Mouse (Mus musculus): ENCODE measurements around the gene Vac14. TPM values are rescaled to one million over a fixed set of nuclear protein-coding genes. Genes with fewer than 3 reads are reported as not detected.

Gene Vac14
- polyA plus RNA-seq, 1 experiment from 2014 or later = 30.5 TPM

DNA sequence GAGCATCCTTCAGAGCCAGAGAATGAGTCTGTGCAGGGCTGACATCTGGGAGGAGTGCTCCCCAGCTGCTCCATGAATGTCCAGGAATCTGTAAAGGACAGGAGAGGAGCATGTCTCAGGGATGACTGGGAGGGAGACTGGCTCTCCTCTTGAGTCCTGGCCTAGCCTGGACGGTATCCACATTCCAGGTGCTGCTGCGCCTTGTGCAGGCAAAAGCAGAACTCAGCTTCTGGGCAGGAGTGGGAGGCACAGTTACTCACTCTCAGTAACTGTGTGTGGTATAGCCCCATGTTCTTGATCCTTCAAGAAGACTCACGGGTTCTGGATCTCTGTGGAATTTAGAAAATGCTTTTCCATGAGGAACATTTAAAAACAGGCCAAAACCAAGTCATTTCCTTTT is 11.7 kb downstream of the Vac14 start:
- WGBS (ENCODE audit: insufficient replicate concordance) = 87% methylated on average over 3 of the region's 3 CpGs
- no peak for ATAC-seq
- H3K4me1 ChIP-seq = peaks cover 13% of the 10 kb centered on the region; the same call in 1 of the 2 replicates

GRCm38 (mm10) chr8:110630571-110631071 is 12.2 kb downstream of the Vac14 start:
- H3K9ac ChIP-seq = no peak overlapping the region
- 74% methylated on average over 8 of the region's 8 CpGs for WGBS (ENCODE audit: insufficient replicate concordance)
- H3K27ac ChIP-seq = peak overlapping the region; percentile 45; the same call in 1 of the 2 replicates
- no peak overlapping the region for H3K4me2 ChIP-seq
- no peak for ATAC-seq
- no peaks in the 10 kb centered on the region for H3K27me3 ChIP-seq (replicated peaks)
- H3K9me3 ChIP-seq (replicated peaks) = no peaks in the 10 kb centered on the region
- no peak overlapping the region for H3K4me3 ChIP-seq
- H3K4me1 ChIP-seq = peaks cover 13% of the 10 kb centered on the region; the same call in 1 of the 2 replicates
- peaks cover 50% of the 10 kb centered on the region for H3K36me3 ChIP-seq

More for the DNA sequence above, 11.7 kb downstream of the Vac14 start:
- Histone ChIP-seq H3K9ac (no peak overlapping the region), H3K9me3 (replicated peaks) (no peaks in the 10 kb centered on the region), H3K4me2 (no peak overlapping the region), H3K4me3 (no peak overlapping the region), H3K27ac (no peak overlapping the region), H3K36me3 (peaks cover 45% of the 10 kb centered on the region), H3K27me3 (replicated peaks) (no peaks in the 10 kb centered on the region)

DNA sequence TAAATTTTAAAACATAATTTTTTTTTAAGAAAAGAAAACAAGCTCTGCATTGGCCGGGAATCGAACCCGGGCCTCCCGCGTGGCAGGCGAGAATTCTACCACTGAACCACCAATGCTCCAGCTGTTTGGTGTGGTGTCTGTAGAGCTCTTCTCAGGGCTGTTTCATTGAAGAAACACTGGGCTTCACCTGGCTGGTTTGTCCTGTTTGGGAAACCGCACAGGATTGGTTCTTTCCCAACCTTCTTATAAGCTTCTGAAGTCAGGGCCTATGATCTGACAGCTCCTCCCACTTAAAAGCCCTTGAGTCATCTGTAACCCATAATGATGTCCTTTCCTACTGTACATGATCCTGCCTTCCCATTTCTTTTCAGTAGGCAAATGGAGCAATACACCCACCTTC is 12.8 kb downstream of the Vac14 start:
- H3K9ac ChIP-seq = 0 out of 2 replicates have a peak overlapping the region, but pooled peaks have one; percentile 7
- 89% methylated on average over 7 of the region's 7 CpGs for WGBS (ENCODE audit: insufficient replicate concordance)
- H3K27me3 ChIP-seq (replicated peaks) = no peaks in the 10 kb centered on the region
- no peak overlapping the region for H3K4me2 ChIP-seq
- ATAC-seq = no peak
- H3K27ac ChIP-seq = no peak overlapping the region
- H3K36me3 ChIP-seq = peaks cover 56% of the 10 kb centered on the region
- H3K9me3 ChIP-seq (replicated peaks) = no peaks in the 10 kb centered on the region
- H3K4me3 ChIP-seq = no peak overlapping the region
- peaks cover 13% of the 10 kb centered on the region; the same call in 1 of the 2 replicates for H3K4me1 ChIP-seq

DNA sequence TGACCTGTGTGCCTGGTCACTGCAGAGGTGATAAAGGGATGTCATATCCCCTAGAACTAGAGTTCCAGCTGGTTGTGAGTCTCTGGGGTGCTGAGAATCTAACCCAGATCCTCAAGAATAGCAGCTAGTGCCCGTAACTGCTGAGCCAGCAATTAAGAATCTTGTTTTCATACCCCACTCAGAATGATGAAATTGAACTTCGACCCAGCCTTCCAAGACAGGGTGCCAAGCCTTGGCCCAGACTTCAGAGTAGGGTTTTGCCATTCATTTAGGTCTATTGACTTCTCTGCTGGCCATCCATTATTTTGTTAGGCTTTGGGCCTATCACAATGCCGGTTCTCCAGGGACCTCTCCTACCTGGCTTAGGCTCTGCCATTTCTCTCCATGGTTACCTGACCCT is 15.4 kb downstream of the Vac14 start:
- ATAC-seq = no peak
- H3K27ac ChIP-seq = no peak overlapping the region
- peaks cover 3% of the 10 kb centered on the region; the same call in 1 of the 2 replicates for H3K4me1 ChIP-seq
- H3K9ac ChIP-seq = no peak overlapping the region
- H3K36me3 ChIP-seq = peaks cover 82% of the 10 kb centered on the region
- H3K9me3 ChIP-seq (replicated peaks) = no peaks in the 10 kb centered on the region
- WGBS (ENCODE audit: insufficient replicate concordance) = 82% methylated on average over 3 of the region's 3 CpGs
- no peak overlapping the region for H3K4me3 ChIP-seq
- no peaks in the 10 kb centered on the region for H3K27me3 ChIP-seq (replicated peaks)
- H3K4me2 ChIP-seq = no peak overlapping the region

DNA sequence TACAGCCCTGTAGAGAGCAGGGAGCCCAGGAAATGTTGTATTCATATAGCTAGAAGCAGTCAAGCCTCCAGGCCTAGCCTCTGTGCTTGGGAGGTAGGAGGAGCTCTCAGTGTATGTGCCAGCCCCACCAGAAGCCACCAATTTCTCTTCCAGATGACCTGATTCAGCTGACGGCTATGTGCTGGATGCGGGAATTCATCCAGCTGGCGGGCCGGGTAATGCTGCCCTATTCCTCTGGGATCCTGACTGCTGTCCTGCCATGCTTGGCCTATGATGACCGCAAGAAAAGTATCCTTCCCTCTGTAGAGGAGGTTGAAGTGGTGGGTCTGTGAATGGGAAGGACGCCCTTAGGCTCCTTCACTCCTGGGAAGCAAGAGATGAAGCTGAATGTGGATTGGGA is 17.8 kb downstream of the Vac14 start:
- Histone ChIP-seq H3K4me2 (no peak overlapping the region), H3K4me1 (no peaks in the 10 kb centered on the region), H3K4me3 (no peak overlapping the region), H3K9me3 (replicated peaks) (no peaks in the 10 kb centered on the region), H3K27ac (no peak overlapping the region), H3K36me3 (peaks cover 93% of the 10 kb centered on the region), H3K9ac (no peak overlapping the region), H3K27me3 (replicated peaks) (no peaks in the 10 kb centered on the region)
- 85% methylated on average over 6 of the region's 6 CpGs for WGBS (ENCODE audit: insufficient replicate concordance)
- ATAC-seq = no peak

DNA sequence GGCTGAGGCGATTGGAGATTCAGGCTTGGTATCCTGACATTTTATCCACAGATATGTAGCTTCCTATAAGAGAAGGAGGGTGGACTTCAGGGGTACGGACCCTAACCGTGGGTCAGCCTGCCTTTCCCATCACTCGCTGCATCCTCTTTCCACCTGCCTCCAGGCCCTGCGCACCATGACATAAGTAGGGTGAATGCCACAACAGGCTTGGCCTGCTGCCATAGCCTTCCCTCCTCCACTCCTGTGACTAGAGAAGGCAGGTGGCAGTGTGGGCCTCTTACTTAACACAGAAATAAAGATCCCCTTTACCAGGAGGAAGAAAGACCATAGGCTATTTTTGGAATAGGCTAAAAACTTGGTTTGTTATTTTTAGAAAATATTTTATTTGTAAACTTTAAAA is 23.9 kb downstream of the Vac14 start:
- 85% methylated on average over 5 of the region's 5 CpGs for WGBS (ENCODE audit: insufficient replicate concordance)
- H3K36me3 ChIP-seq = peaks cover 71% of the 10 kb centered on the region
- ATAC-seq = no peak

DNA sequence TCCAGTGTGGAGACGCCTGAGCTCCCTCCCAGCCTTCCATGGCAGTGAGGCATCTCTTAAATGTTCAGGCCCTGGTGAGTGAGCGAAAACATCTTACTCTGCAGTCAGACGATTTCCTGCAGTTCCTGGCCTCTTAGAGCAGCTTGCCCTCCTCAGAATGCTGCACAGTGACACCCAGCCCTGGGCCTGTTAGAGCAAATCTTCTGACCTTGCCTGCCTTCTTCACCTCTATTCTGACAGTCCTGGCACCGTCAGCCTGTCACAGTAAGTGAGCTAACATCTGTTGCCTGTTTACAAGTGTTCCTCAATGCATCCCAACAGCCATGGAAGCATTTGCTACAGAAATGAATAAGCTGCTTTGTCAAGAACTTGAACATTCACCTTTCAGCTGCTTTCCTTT is 24.8 kb downstream of the Vac14 start:
- Histone ChIP-seq H3K27ac (no peak overlapping the region), H3K9me3 (replicated peaks) (no peaks in the 10 kb centered on the region), H3K4me3 (no peak overlapping the region), H3K27me3 (replicated peaks) (no peaks in the 10 kb centered on the region), H3K36me3 (peaks cover 62% of the 10 kb centered on the region), H3K4me1 (no peaks in the 10 kb centered on the region), H3K4me2 (no peak overlapping the region), H3K9ac (no peak overlapping the region)
- 75% methylated on average over 4 of the region's 4 CpGs for WGBS (ENCODE audit: insufficient replicate concordance)
- no peak for ATAC-seq

More for the DNA sequence above, 23.9 kb downstream of the Vac14 start:
- H3K27me3 ChIP-seq (replicated peaks) = no peaks in the 10 kb centered on the region
- H3K9me3 ChIP-seq (replicated peaks) = no peaks in the 10 kb centered on the region
- no peak overlapping the region for H3K4me2 ChIP-seq
- no peak overlapping the region for H3K9ac ChIP-seq
- no peak overlapping the region for H3K4me3 ChIP-seq
- H3K4me1 ChIP-seq = no peaks in the 10 kb centered on the region
- H3K27ac ChIP-seq = no peak overlapping the region

- 75% methylated on average over 4 of the region's 4 CpGs for WGBS (ENCODE audit: insufficient replicate concordance)
- Histone ChIP-seq H3K27ac (no peak overlapping the region), H3K36me3 (peaks cover 59% of the 10 kb centered on the region), H3K4me1 (no peaks in the 10 kb centered on the region), H3K4me3 (no peak overlapping the region), H3K9me3 (replicated peaks) (no peaks in the 10 kb centered on the region), H3K27me3 (replicated peaks) (no peaks in the 10 kb centered on the region), H3K9ac (no peak overlapping the region), H3K4me2 (no peak overlapping the region)
- no peak for ATAC-seq
Measured at GRCm38 (mm10) chr8:110644422-110644821, 26.0 kb downstream of the Vac14 start.

- 87% methylated on average over 2 of the region's 2 CpGs for WGBS (ENCODE audit: insufficient replicate concordance)
- Histone ChIP-seq H3K27me3 (replicated peaks) (no peaks in the 10 kb centered on the region), H3K9me3 (replicated peaks) (no peaks in the 10 kb centered on the region), H3K27ac (no peak overlapping the region), H3K4me3 (no peak overlapping the region), H3K9ac (no peak overlapping the region), H3K36me3 (peaks cover 59% of the 10 kb centered on the region), H3K4me1 (no peaks in the 10 kb centered on the region), H3K4me2 (no peak overlapping the region)
- ATAC-seq = no peak
Measured at GRCm38 (mm10) chr8:110644901-110645300, 26.5 kb downstream of the Vac14 start.

DNA sequence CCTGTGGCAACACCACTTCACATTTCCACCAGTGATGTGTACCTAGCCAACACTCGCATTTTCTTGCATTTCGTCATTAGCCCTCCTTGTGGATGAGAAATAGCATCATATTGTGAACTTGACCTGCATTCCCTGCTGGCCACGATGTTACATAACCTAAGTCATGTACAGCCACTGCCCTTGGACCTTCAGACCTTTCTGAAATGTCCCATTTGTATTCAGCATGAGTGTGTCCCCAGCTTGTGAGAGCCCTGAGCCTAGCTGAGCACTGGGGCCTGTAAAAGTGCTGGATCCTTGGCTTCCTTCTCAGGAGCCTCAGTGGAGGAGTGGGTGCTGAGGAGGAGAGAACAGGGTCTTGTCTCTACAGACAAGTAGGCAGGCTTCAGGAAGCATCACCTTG is 27.0 kb downstream of the Vac14 start:
- Histone ChIP-seq H3K4me3 (no peak overlapping the region), H3K9me3 (replicated peaks) (no peaks in the 10 kb centered on the region), H3K9ac (no peak overlapping the region), H3K4me1 (no peaks in the 10 kb centered on the region), H3K27me3 (replicated peaks) (no peaks in the 10 kb centered on the region), H3K36me3 (peaks cover 58% of the 10 kb centered on the region), H3K4me2 (no peak overlapping the region), H3K27ac (no peak overlapping the region)
- ATAC-seq = no peak
- WGBS (ENCODE audit: insufficient replicate concordance) = 81% methylated on average over 3 of the region's 3 CpGs

DNA sequence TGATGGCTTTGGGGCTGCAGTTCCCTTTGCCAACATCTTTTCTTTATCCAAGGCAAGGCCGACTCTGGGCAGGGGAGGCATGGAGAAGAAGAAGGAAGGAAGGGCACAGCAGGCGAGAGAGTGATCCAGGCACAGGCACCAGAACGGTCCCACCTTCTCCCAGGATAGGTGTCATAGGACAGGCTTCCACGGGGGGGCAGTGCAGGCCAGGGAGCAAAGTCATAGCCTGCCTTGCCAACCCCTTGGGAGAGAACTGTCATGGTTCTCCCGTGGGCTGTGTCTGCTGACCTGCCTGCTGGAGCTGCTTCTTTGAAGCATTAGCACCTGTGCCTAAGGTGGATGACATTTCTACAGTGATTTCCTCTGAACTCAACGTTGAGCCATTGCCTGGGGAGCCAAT is 27.7 kb downstream of the Vac14 start:
- WGBS (ENCODE audit: insufficient replicate concordance) = 36% methylated on average over 6 of the region's 6 CpGs
- Histone ChIP-seq H3K9ac (no peak overlapping the region), H3K27ac (no peak overlapping the region), H3K4me1 (no peaks in the 10 kb centered on the region), H3K36me3 (peaks cover 62% of the 10 kb centered on the region), H3K4me3 (no peak overlapping the region), H3K4me2 (no peak overlapping the region), H3K9me3 (replicated peaks) (no peaks in the 10 kb centered on the region), H3K27me3 (replicated peaks) (no peaks in the 10 kb centered on the region)
- ATAC-seq = no peak

DNA sequence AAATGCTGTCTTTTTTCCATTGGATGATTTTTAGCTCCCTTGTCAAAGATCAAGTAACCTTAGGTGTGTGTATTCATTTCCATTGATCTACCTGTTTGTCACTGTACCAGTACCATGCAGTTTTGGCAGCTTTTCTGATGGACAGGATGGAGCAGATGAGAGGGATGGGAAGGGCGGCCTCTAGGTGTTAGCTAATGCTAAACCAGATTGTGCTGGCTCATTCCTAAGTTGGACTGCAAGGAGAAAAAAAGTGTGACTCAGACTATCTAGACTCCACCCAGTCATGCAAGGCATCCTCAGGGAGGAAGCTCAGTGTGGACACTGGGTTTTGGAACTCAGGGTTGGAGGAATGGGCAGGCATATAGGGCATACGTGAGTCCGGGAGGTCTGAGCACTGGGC is 30.2 kb downstream of the Vac14 start:
- peaks cover 62% of the 10 kb centered on the region for H3K36me3 ChIP-seq
- ATAC-seq = no peak
- H3K4me1 ChIP-seq = no peaks in the 10 kb centered on the region
- no peak overlapping the region for H3K27ac ChIP-seq
- no peak overlapping the region for H3K4me3 ChIP-seq
- H3K9me3 ChIP-seq (replicated peaks) = no peaks in the 10 kb centered on the region
- 84% methylated on average over 3 of the region's 3 CpGs for WGBS (ENCODE audit: insufficient replicate concordance)
- no peak overlapping the region for H3K9ac ChIP-seq
- no peaks in the 10 kb centered on the region for H3K27me3 ChIP-seq (replicated peaks)
- no peak overlapping the region for H3K4me2 ChIP-seq

GRCm38 (mm10) chr8:110649286-110649685 is 30.9 kb downstream of the Vac14 start:
- ATAC-seq = no peak

More at GRCm38 (mm10) chr8:110649286-110649685, 30.9 kb downstream of the Vac14 start:
- Histone ChIP-seq H3K27me3 (replicated peaks) (no peaks in the 10 kb centered on the region), H3K4me1 (no peaks in the 10 kb centered on the region), H3K4me3 (no peak overlapping the region), H3K9me3 (replicated peaks) (no peaks in the 10 kb centered on the region), H3K36me3 (peaks cover 68% of the 10 kb centered on the region), H3K27ac (no peak overlapping the region), H3K4me2 (no peak overlapping the region), H3K9ac (no peak overlapping the region)
- 82% methylated on average over 6 of the region's 6 CpGs for WGBS (ENCODE audit: insufficient replicate concordance)

Measured in liver, embryonic 12.5 days (tissue).